Mouse (Mus musculus) E14TG2a.4 (cell line): ENCODE results near the gene Igsf11.

ENCODE experiments used
- CTCF ChIP-seq: conservative IDR thresholded peaks from 2 replicates; pipeline ENCODE4 v1.5.1; 2014; ENCODE audit warnings: low read length
- NANOG ChIP-seq: IDR thresholded peaks from 2 replicates; pipeline ENCODE4 v1.6.1; 2014; ENCODE audit warnings: borderline replicate concordance, low read length, mixed read lengths

GRCm38 (mm10) chr16:39044381-39044780 lies 151.9 kb downstream of the Igsf11 start:
- no peak for TF ChIP-seq CTCF
- TF ChIP-seq NANOG, result no peak
